Mouse (Mus musculus) liver, adult 2 months (tissue): ENCODE data around the gene Slc30a5.

Experiments
- CTCF ChIP-seq: fragments of 200-500 bp; IDR thresholded peaks from 2 replicates; pipeline ENCODE4 v1.5.1; 2011; ENCODE audit warnings: low read depth, low read length, control low read depth
- POLR2A ChIP-seq: fragments of 200-500 bp; IDR thresholded peaks from 2 replicates; pipeline ENCODE4 v1.6.1; 2011; ENCODE audit warnings: low read length, control low read depth; ENCODE audit not compliant: insufficient read depth; ENCODE audit errors: extremely low read depth

DNA sequence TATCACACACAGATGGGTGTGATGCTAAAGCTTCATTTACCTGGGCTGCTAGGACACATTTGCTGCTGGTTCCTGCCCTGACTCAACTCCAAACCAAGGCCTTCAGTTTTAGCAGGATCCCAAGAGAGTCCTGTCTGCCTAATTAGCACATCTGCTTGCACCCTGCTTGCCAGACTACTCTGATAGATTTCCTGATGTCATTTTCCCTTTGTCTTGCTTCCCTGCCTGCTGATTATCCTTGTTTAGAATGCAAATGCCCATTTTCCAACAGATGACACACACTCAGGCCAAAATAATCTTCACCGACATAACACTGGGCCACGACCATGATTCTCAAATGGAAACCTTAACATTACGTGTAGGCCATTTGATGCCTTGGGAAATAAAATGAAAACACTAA, 41.4 kb upstream of the Slc30a5 start:
- TF ChIP-seq CTCF (no peak), POLR2A (no peak)
